Mouse (Mus musculus) hematopoietic stem cell, adult 5-6 weeks (primary cell): ENCODE measurements around the gene Cfap74. TPM values are rescaled to one million over a fixed set of nuclear protein-coding genes. Genes with fewer than 3 reads are reported as not detected.

Experiments used
- ATAC-seq, 2 experiments: fragments of 125-278 bp in 1 of 2; replicated peaks in 1 of 2; 2 replicates each; pipeline ENCODE4 v1.8.0; 2016 to 2017; ENCODE audit warnings: inconsistent platforms in 2 of 2, mild to moderate bottlenecking in 2 of 2, moderate number of reproducible peaks in 2 of 2, low read depth in 1 of 2, moderate TSS enrichment in 1 of 2; ENCODE audit not compliant: low FRiP score in 2 of 2, poor library complexity in 2 of 2, severe bottlenecking in 2 of 2, insufficient read depth in 1 of 2, low TSS enrichment in 1 of 2
- total RNA-seq: library from RNA; stranded (forward); fragments of 172-1452, 232-1000 nt; gene quantifications from 2 replicates; pipeline ENCODE4 v1.2.3, GENCODE M21; 2017

Cfap74 gene
- total RNA-seq, 1 experiment from 2014 or later, result 1.2 TPM

- ATAC-seq, result no peak
Observed at GRCm38 (mm10) chr4:155482125-155482480, 73.1 kb downstream of the Cfap74 start.

- ATAC-seq, result no peak
Observed at GRCm38 (mm10) chr4:155482733-155483540, 73.9 kb downstream of the Cfap74 start.

GRCm38 (mm10) chr4:155485521-155485920 lies 76.5 kb downstream of the Cfap74 start:
- no peak for ATAC-seq

- ATAC-seq, result peak; percentile 66 to 73
Observed at GRCm38 (mm10) chr4:155487746-155488145, 78.8 kb downstream of the Cfap74 start.

GRCm38 (mm10) chr4:155488232-155489025 lies 79.4 kb downstream of the Cfap74 start:
- ATAC-seq, result no peak

GRCm38 (mm10) chr4:155489101-155489970 lies 80.3 kb downstream of the Cfap74 start:
- no peak for ATAC-seq

- ATAC-seq, result no peak
Observed at GRCm38 (mm10) chr4:155490456-155490855, 81.5 kb downstream of the Cfap74 start.

- peak; percentile 50 to 64 for ATAC-seq
Observed at GRCm38 (mm10) chr4:155490990-155491504, 82.1 kb downstream of the Cfap74 start, which contains the start of gene Gnb1. Gene Gnb1 (plus strand): TSS chr4:155491361.

GRCm38 (mm10) chr4:155491529-155492130 lies 82.6 kb downstream of the Cfap74 start:
- no peak for ATAC-seq

GRCm38 (mm10) chr4:155492131-155492633 lies 83.2 kb downstream of the Cfap74 start:
- peak; percentile 30; a peak in 2 of 4 replicates for ATAC-seq

GRCm38 (mm10) chr4:155494891-155495290 lies 85.9 kb downstream of the Cfap74 start:
- ATAC-seq, result no peak

- ATAC-seq, result no peak
Observed at GRCm38 (mm10) chr4:155497963-155498362, 89.0 kb downstream of the Cfap74 start.

GRCm38 (mm10) chr4:155501126-155501525 lies 92.1 kb downstream of the Cfap74 start:
- ATAC-seq, result no peak

GRCm38 (mm10) chr4:155505067-155505466 lies 96.1 kb downstream of the Cfap74 start:
- ATAC-seq, result peak; percentile 71 to 78

- no peak for ATAC-seq
Observed at GRCm38 (mm10) chr4:155505671-155506295, 96.8 kb downstream of the Cfap74 start.

GRCm38 (mm10) chr4:155508614-155509013 lies 99.6 kb downstream of the Cfap74 start:
- no peak for ATAC-seq
